Mouse (Mus musculus) spleen, postnatal 36 days (tissue): Measurements from ENCODE around the gene Slc17a5.
A peak's percentile ranks its signal among the peaks of the same experiment; 100 is the strongest.

Experiments
- DNase-seq, 2 experiments: peaks; one replicate each; pipeline ENCODE4 v3.0.0; 2022; ENCODE audit warnings: low spot score in 2 of 2, mixed read lengths in 1 of 2

The Slc17a5 gene

DNA sequence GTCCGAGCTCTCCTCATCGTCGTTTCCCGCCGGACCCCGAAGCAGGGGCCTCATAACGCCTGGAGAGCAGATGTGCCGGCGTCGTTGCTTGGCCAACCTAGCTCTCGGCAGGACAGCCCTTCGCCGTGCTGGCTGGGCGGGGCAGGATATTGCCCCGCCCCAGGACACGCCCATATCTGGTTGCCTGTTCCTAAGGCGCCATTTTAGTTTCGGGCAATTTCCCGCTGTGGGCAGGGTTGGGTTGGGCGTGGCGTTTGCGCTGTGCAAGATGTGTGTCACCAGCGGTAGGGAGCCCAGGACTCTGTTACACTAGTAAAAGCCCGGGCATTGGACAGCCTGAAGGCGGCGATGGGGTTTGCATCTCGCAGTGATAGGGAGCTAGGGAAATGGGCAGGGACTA is at the start of gene Slc17a5:
Gene Slc17a5 (minus strand): TSS at position 128 of the 400 bp plus-strand sequence.
- DNase-seq: peak; percentile 92 to 94

DNA sequence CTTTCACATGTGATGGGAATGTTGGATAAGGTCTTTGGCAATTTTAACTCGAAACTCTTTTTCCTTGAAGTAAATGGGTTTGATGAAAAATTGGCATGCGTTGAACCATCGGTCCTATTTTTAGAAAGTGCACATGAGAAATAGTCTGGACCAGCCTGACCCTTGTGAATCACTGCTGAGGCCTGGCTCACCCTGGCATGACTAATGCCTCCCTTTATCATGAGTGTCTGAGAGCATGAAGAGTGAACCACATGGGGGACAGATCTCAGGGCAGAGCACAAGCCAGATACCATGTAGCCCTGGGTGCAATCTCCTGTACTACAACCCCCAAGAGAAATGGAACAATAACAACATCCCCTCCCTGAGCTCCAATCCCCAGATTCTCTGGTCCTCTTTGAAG is 46.1 kb upstream of the Slc17a5 start:
- no peak for DNase-seq

DNA sequence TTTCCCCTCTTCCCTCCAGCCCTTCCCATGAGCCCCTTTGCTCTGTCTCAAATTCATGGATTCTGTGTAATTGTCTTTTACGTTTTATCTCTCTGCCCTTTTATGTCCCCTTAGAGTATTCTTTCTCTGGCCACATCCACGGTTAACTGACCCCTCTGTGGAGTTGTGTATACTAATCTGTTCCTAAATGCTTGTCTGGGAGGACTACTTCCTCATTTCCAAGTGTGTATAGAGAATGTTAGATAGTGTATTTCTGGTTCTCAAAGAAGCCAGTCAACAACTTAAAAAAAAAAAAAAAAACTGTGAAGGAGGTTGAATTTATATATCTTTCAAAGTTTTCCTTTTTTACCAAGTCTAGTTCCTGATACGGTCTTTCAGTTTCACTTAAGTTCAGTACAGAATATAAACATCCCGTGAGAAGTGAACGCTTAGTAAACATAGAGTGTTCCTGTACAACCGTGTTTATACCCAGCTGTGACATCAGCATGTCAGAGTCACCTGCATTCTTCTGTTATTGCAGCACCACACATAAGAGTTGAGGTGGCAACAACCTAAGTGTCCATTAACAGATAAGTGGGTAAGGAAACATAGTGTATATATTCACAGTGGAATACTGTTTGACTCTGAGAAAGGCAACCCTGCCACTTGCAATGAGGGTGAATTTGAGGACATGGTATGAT is 44.1 kb upstream of the Slc17a5 start:
- no peak for DNase-seq

- DNase-seq: no peak
These were observed 42.1 kb upstream of the Slc17a5 start for GRCm38 (mm10) chr9:78629991-78630390.

DNA sequence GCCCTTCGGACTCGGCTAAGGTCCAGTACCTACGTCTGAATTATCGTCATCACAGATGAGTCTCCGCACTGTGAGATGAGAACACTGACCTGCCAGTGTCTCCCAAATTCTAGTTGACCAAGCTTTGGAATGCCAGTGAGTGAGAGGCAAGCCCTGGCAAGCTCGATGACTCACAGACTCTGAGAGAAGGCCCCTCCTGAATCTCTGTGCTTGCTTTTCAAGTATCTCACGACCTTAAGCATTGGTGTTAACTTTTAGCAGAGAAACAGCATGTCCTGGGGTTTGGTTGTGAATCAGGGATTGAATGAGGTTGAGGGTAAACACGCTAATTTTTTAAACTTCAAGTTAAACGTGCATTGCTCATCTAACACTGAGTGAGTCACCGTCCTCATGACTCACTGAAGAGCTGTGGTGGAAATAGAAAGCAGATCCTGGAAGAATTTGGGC is 35.5 kb upstream of the Slc17a5 start:
- no peak for DNase-seq

GRCm38 (mm10) chr9:78619285-78619684 is 31.4 kb upstream of the Slc17a5 start:
- DNase-seq: no peak

DNA sequence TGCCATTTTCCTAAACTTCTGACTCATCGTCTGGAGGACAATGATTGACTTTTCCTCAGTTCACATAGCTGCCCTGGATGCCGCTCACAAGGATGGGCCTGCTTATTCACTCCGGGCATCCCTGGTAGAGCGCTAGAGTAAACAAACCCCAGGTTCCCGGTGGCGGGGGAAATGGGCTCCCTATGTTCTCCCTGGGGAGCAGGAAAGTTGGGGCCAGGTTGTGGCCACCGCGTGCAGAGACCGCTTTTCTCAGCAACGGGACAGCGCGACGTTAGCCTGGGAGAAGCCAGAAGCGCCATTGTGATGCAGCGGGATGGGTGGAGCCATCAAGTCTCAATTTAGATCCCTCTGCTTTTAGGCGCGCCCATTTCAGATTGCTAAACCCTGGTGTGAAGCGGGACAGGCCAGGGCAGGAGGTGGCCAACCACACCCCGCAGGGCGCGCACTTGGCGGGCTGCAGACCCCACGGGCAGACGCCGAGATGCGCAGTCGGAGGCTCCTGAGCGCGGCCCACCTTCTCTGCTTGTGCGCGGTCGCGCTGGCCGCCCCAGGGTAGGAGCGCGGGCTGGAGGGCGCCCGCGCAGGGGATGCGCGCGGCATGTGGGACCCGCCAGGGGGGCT is 27.7 kb upstream of the Slc17a5 start, which contains the start of gene Cd109:
Gene Cd109 (plus strand): TSS at position 146 of the 621 bp plus-strand sequence.
- no peak for DNase-seq

- DNase-seq: no peak
These were observed 26.4 kb upstream of the Slc17a5 start for GRCm38 (mm10) chr9:78614201-78614600.

GRCm38 (mm10) chr9:78601046-78601730 is 13.3 kb upstream of the Slc17a5 start:
- DNase-seq: no peak

- no peak for DNase-seq
These were observed 12.1 kb upstream of the Slc17a5 start for GRCm38 (mm10) chr9:78599927-78600326.

- DNase-seq: no peak
These were observed 9.0 kb upstream of the Slc17a5 start for GRCm38 (mm10) chr9:78596834-78597233.

DNA sequence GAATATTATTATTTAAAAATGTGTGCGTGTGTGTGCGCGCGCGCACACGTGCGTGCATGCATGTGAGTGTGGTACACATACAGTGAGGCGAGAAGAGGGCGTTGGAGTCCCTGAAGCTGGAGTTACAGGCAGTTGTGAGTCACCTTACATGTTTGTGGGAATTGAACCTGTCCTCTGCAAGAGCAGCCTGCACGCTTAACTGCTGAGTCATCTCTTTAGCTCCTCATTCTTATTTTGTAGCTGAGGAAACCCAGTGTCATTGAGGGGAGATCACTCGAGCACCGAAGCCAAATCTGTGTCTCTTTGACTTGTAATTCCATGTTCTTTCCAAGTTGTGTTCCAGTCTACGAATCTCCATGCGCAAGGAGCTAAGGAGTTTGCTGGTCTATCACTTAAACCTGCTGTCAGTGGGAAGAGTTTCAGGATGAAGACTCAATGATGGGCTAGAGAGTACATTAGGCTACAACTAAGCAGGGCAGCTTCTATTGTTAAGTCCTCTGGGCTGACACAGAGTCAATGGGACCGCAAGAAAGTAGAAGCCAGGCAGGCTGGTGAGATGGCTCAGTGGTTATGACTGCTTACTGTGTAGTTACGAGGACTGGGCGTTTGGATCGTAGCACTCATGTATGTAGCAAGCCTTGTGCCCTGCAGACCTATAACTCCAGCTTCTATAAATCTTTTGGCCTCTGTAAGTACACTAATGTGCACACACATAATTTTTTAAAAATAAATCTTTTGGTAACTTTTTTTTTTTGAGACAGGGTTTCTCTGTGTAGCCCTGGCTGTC is 8.1 kb upstream of the Slc17a5 start:
- no peak for DNase-seq

DNA sequence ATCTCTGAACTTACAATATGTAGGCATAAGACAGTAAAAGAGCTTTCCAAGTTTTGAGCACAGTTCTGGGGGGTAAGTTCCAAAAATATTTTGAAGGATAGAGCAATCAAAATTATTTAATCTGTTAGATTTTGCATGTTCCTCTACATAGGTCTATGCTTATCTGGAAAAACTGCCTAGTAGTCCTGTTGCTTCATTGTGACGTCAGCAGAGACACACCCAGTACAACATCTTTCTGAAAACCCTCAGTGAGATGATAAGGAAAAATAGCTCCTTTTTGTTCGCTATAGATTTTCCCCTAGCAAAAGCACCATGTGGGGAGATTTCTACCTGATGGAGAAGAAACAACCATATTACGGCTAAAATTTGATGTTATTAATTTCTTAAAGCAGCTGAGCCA is 7.4 kb upstream of the Slc17a5 start:
- no peak for DNase-seq

DNA sequence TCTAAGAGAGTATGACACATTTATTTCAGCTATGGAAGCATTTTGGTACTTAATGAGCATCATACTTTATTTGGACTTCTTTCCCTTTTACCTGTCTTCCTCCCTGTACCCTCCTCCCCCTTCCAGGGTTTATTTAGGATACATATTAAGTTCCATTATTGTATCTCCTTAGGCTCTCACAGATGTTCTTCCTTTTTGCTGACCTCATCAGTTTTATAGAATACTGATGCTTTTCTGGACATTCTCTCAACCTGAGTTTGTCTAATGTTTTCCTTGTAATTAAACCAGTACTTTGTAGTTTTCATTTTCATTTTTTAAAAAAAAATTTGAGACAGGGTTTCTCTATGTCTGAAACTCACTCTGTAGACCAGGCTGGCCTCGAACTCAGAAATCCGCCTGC is 2.6 kb upstream of the Slc17a5 start:
- DNase-seq: no peak

GRCm38 (mm10) chr9:78588411-78589033 is 681 bp upstream of the Slc17a5 start:
- DNase-seq: peak; percentile 59

GRCm38 (mm10) chr9:78587218-78587883 is 490 bp downstream of the Slc17a5 start:
- DNase-seq: no peak

- no peak for DNase-seq
These were observed 8.0 kb downstream of the Slc17a5 start for GRCm38 (mm10) chr9:78579644-78580396.

- no peak for DNase-seq
These were observed 9.0 kb downstream of the Slc17a5 start for GRCm38 (mm10) chr9:78578824-78579223.

DNA sequence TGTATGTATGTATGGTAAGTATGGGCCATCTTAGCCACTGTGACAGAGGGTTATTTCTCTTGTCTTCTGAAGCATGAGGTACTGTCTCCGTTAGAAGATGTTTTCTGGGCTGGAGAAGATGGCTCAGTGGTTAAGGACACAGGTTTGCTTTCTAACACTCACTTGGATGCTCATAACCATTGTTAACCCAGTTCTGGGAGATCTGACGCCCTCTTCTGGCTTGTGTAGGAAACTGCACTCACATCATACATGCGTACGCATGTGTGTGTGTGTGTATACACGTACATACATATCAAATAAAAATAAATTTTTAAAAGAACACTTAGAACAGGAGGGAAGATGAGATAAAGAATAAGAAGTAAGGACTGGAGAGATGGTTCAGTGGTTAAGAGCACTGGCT is 11.4 kb downstream of the Slc17a5 start:
- no peak for DNase-seq

DNA sequence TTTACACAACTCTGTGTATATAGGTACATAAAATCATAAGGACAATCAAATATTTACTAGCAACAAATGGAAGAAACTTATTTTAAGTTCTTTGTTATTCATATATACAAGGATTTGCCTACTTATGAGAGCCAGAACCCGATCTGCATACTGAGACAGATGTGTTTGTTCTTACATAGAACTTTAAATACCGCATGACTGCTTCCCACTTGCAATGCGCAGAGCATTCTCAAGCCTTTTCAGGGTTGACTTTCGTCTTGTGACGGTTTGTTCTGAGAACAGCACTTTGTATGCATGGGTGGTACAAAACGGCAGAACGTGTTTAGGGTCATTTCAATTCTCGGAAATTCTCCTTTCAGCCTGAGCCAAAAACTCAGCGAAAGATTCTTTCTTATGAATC is 17.9 kb downstream of the Slc17a5 start:
- no peak for DNase-seq
